Mouse (Mus musculus) thymus, postnatal 36 days (tissue): ENCODE data around the gene Zfp672.
"Not testable (repeated sequence)": the region's sequence is repeated elsewhere in the genome, so short reads cannot be mapped to it uniquely, and the experiment has no call there.

ENCODE experiments used
- DNase-seq, 2 experiments: peaks; one replicate each; pipeline ENCODE4 v3.0.0; 2022; ENCODE audit warnings: mixed read lengths in 2 of 2

Zfp672 gene

GRCm38 (mm10) chr11:58324614-58325229 lies 5.4 kb downstream of the Zfp672 start:
- DNase-seq: no peak

GRCm38 (mm10) chr11:58323570-58324340 lies 6.4 kb downstream of the Zfp672 start:
- no peak for DNase-seq

- DNase-seq: peak; percentile 96 to 97
Observed at GRCm38 (mm10) chr11:58322824-58323569, 7.1 kb downstream of the Zfp672 start.

- no peak for DNase-seq
Observed at GRCm38 (mm10) chr11:58316768-58317390, 13.3 kb downstream of the Zfp672 start.

GRCm38 (mm10) chr11:58316344-58316743 lies 13.8 kb downstream of the Zfp672 start:
- no peak for DNase-seq

GRCm38 (mm10) chr11:58315536-58316168 lies 14.5 kb downstream of the Zfp672 start:
- no peak for DNase-seq

GRCm38 (mm10) chr11:58314069-58314468 lies 16.1 kb downstream of the Zfp672 start:
- DNase-seq: no peak

GRCm38 (mm10) chr11:58308661-58309060 lies 21.5 kb downstream of the Zfp672 start:
- no peak for DNase-seq

- DNase-seq: peak; percentile 58 to 65
Observed at GRCm38 (mm10) chr11:58307411-58308080, 22.6 kb downstream of the Zfp672 start.

- peak; percentile 88 to 93 for DNase-seq
Observed at GRCm38 (mm10) chr11:58306860-58307308, 23.3 kb downstream of the Zfp672 start, which contains the start of gene Zfp692. TSS of gene Zfp692 (plus strand) at chr11:58307069.

GRCm38 (mm10) chr11:58305299-58305698 lies 24.8 kb downstream of the Zfp672 start:
- not testable (repeated sequence) for DNase-seq

- DNase-seq: no peak
Observed at GRCm38 (mm10) chr11:58303594-58303993, 26.5 kb downstream of the Zfp672 start.

- no peak for DNase-seq
Observed at GRCm38 (mm10) chr11:58302774-58303445, 27.2 kb downstream of the Zfp672 start.

- DNase-seq: peak; percentile 93
Observed at GRCm38 (mm10) chr11:58301837-58302754, 28.0 kb downstream of the Zfp672 start.

GRCm38 (mm10) chr11:58301057-58301456 lies 29.1 kb downstream of the Zfp672 start:
- peak; percentile 54 to 59 for DNase-seq

- no peak for DNase-seq
Observed at GRCm38 (mm10) chr11:58297396-58297795, 32.7 kb downstream of the Zfp672 start.

- DNase-seq: no peak
Observed at GRCm38 (mm10) chr11:58292791-58293190, 37.3 kb downstream of the Zfp672 start.

- no peak for DNase-seq
Observed at GRCm38 (mm10) chr11:58290812-58291211, 39.3 kb downstream of the Zfp672 start.

- no peak for DNase-seq
Observed at GRCm38 (mm10) chr11:58289992-58290682, 40.0 kb downstream of the Zfp672 start.
